Mouse (Mus musculus): ENCODE measurements around the gene Arhgap11a. TPM values are rescaled to one million over a fixed set of nuclear protein-coding genes. Genes with fewer than 3 reads are reported as not detected.

Arhgap11a gene
- total RNA-seq, 2 experiments from 2014 or later = 1.5 to 1.8 TPM

- DNase-seq (ENCODE audit: low spot score in 2 of 2) = no peak
Observed at GRCm38 (mm10) chr2:113820117-113820516, 28.3 kb downstream of the Arhgap11a start.

GRCm38 (mm10) chr2:113817681-113818606, 30.5 kb downstream of the Arhgap11a start:
- DNase-seq (ENCODE audit: low spot score in 2 of 2) = no peak

GRCm38 (mm10) chr2:113807640-113808039, 40.8 kb downstream of the Arhgap11a start:
- peak in 1 of 2 experiments; percentile 70 for DNase-seq (ENCODE audit: low spot score in 2 of 2)

DNA sequence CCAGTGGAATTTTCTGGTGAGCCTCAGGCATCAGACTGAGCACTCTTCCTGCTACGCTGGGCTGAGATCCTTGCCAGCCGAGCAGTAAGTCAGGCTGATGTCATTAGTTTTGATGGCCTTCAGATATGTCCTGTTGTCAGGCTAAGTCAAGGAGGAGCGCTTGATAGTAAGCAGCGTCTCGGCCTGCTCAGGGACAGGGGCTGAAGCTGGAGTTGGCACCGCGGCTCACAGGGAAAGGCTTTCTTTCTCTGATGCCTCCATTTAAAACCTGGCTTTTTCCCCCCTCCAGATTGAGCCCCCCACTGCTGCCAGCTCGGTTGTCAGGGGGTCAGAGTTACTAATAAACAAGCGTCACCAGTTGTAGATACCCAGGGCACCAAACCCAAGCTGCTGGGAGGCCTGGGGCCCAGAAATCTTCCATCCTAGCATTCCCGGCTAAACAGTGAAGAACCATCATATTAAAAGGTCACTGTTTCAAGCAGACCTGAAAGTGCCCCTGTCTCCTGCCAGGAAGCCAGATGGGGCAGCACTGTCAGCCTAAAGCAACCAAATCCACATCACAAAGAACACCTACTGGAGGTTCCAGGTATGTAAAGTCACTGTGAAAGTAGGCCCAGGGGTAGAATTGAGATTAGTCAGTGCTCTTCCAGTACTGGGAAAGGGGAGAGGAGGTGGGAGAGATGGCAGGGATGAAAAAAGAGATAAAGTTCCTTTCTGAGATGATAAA, 41.4 kb downstream of the Arhgap11a start:
- no peak for DNase-seq (ENCODE audit: low spot score in 2 of 2)

- no peak for DNase-seq (ENCODE audit: low spot score in 2 of 2)
Observed at GRCm38 (mm10) chr2:113805765-113806164, 42.7 kb downstream of the Arhgap11a start.

- no peak for DNase-seq (ENCODE audit: low spot score in 2 of 2)
Observed at GRCm38 (mm10) chr2:113803753-113804152, 44.7 kb downstream of the Arhgap11a start.

DNA sequence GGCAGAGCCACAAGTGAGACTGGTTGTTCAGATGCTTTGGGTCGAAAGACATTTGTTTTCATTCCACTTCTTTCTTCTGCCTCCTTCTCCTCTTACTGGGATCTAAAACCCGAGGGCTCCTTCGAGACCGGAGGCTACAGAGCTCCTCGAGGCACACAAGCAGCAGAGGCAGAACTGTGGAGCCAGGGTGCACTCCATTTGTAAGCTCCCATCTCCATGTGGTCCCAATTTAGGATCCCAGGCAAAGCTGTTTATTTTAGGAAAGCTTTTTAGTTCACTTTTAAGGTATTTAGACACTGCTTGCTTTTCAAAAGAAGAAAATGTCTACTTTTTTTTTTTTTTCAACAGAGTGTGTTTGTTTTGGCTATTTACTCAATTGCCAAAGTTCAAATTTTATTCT, 47.6 kb downstream of the Arhgap11a start:
- no peak for DNase-seq (ENCODE audit: low spot score in 2 of 2)

DNA sequence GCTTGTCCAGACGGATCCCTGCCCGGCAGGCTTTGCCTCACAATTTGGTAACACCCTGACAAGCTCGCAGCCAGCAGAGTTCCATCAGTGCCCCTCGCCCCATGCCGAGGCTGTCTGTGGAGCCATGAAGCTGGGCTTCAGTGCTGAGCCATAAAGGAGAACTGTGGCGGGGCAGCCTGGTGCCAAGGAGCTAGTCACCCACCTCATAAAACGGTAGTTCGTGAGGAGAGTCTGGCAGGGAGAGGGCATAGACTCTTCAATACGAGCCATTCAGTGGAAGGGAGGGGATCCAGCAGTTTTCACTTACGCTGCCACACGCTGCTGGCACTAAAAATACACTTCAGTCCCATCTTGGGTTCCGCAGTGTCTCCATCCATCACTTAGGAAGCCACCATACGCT, 49.9 kb downstream of the Arhgap11a start:
- DNase-seq (ENCODE audit: low spot score in 2 of 2) = no peak

- DNase-seq (ENCODE audit: low spot score in 2 of 2) = no peak
Observed at GRCm38 (mm10) chr2:113795186-113795585, 53.3 kb downstream of the Arhgap11a start.

- no peak for DNase-seq (ENCODE audit: low spot score in 2 of 2)
Observed at GRCm38 (mm10) chr2:113793521-113793920, 54.9 kb downstream of the Arhgap11a start.

DNA sequence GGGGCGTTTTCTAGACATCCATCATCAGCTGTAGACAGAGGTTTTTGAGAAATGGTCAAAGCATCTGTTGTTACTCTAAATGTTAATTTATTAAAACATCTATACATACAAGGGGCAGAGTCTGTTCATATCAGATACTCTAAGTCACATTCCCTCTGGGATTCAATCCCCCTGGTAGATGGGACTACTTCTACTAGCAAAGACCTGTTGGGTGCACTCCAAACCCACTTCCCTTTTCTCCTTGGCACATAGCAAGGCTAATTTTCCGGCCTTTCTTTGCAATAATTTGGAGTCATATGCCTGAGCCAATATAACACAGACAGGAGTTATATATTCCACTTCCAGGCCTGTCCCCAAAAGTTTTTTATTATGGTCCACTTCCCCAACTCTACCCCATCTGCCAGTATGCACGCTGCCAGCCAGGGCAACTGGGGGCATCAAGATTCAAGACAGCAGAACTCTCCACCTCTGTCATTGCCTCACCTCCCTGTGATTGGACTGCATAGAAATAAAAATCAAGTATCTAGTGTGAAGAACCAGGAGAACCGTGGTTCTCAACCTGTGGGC, 59.6 kb downstream of the Arhgap11a start:
- no peak for DNase-seq (ENCODE audit: low spot score in 2 of 2)

GRCm38 (mm10) chr2:113787882-113788281, 60.6 kb downstream of the Arhgap11a start:
- no peak for DNase-seq (ENCODE audit: low spot score in 2 of 2)

- DNase-seq (ENCODE audit: low spot score in 2 of 2) = no peak
Observed at GRCm38 (mm10) chr2:113784851-113785250, 63.6 kb downstream of the Arhgap11a start.

DNA sequence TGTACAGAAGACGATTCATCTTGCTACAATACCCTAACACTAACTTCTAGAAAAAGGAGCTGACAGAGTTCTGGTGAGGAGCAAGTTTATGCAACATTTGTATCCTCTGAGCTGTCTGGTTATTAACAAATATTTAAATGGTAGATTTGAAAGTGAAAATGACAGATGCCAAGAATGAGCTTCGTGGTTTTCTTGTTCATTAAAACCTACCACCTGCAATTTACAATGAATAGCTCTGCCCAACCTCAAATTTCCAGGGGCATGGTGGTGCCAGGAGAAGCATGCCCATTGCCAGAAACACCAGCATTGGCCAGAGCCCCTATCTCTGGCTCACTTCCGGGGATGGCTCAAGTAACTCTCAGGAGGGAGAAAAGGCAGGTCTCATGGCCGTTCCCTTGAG, 66.9 kb downstream of the Arhgap11a start:
- DNase-seq (ENCODE audit: low spot score in 2 of 2) = no peak

Other genes with a start within 250 kb of the Arhgap11a start
- gene Grem1, start 90.0 kb downstream of the Arhgap11a start, total RNA-seq (2021) = 1 to 10 TPM in 1 of 2 experiments, under 1 TPM in 1; 0.98 to 1.0 TPM
- 100 to 1,000 TPM; 549 to 558 TPM for gene Scg5, start 19.5 kb downstream of the Arhgap11a start, total RNA-seq (2021)
- 1 to 10 TPM; 4.5 to 5.5 TPM for gene Gjd2, start 165.0 kb upstream of the Arhgap11a start, total RNA-seq (2021)
- gene Actc1, start 204.9 kb upstream of the Arhgap11a start, total RNA-seq (2021) = not detected

All from left cerebral cortex, adult 18-20 months (tissue).